Mouse (Mus musculus) lung, postnatal 0 days (tissue): ENCODE measurements at regions not wholly inside any gene's neighbourhood (a gene's known extent, or its start where the extent isn't known, plus 50 kb on each side); places are given as distances from the start of the nearest gene placed in this dataset.
"Not testable (repeated sequence)": the region's sequence is repeated elsewhere in the genome, so short reads cannot be mapped to it uniquely, and the experiment has no call there.

ENCODE experiments used
- ATAC-seq: fragments of 200-750 bp; cut with Nextera tagmentation; 2 replicates; pipeline ENCODE4 v1.8.0; 2017; ENCODE audit warnings: moderate library complexity
- DNase-seq: peaks from one replicate; pipeline ENCODE4 v3.0.0-alpha.2; 2016; ENCODE audit warnings: low spot score
- H3K27ac ChIP-seq: fragments of 300-500 bp; sonication (generic); 2 replicates; pipeline ENCODE4 v1.5.1; 2014; ENCODE audit warnings: antibody characterized with exemption, mild to moderate bottlenecking, low read length, mixed read lengths
- H3K27me3 ChIP-seq: fragments of 300-500 bp; sonication (generic); replicated peaks from 2 replicates; pipeline ENCODE4 v1.6.1; 2014; ENCODE audit warnings: low read length, mixed read lengths; ENCODE audit not compliant: insufficient read depth
- H3K36me3 ChIP-seq: fragments of 300-500 bp; sonication (generic); 2 replicates; pipeline ENCODE4 v1.6.1; 2014; ENCODE audit warnings: low read length, mixed read lengths; ENCODE audit not compliant: insufficient read depth
- H3K4me1 ChIP-seq: fragments of 300-500 bp; sonication (generic); 2 replicates; pipeline ENCODE4 v1.6.1; 2014; ENCODE audit warnings: antibody characterized with exemption, low read depth, low read length, mixed read lengths; ENCODE audit not compliant: insufficient read depth
- H3K4me2 ChIP-seq: fragments of 300-500 bp; sonication (generic); replicated peaks from 2 replicates; pipeline ENCODE4 v1.6.1; 2014; ENCODE audit warnings: low read depth, mild to moderate bottlenecking, low read length, moderate library complexity, mixed read lengths
- H3K4me3 ChIP-seq: fragments of 300-500 bp; sonication (generic); 2 replicates; pipeline ENCODE4 v1.5.1; 2014; ENCODE audit warnings: low read depth, low read length
- H3K9ac ChIP-seq: fragments of 300-500 bp; sonication (generic); replicated peaks from 2 replicates; pipeline ENCODE4 v1.6.1; 2014; ENCODE audit warnings: low read depth, mild to moderate bottlenecking
- H3K9me3 ChIP-seq: fragments of 300-500 bp; sonication (generic); 2 replicates; pipeline ENCODE4 v1.6.1; 2016; ENCODE audit warnings: low read length, mixed read lengths
- CTCF ChIP-seq: IDR thresholded peaks from 2 replicates; pipeline ENCODE4 v1.5.1; 2016; ENCODE audit warnings: antibody characterized with exemption, mild to moderate bottlenecking
- EP300 ChIP-seq: IDR thresholded peaks from 2 replicates; pipeline ENCODE4 v1.6.1; 2016; ENCODE audit warnings: antibody characterized with exemption, mild to moderate bottlenecking, control low read depth
- whole genome bisulfite sequencing: fragments of 180-500 bp; shearing (Covaris S2); extraction: QIAGEN DNeasy Blood & Tissue Kit; methylation state at CpG from one replicate; pipeline ENCODE4 v1.1.7; 2014; 5-methylcytosine and 5-hydroxymethylcytosine counted together

DNA sequence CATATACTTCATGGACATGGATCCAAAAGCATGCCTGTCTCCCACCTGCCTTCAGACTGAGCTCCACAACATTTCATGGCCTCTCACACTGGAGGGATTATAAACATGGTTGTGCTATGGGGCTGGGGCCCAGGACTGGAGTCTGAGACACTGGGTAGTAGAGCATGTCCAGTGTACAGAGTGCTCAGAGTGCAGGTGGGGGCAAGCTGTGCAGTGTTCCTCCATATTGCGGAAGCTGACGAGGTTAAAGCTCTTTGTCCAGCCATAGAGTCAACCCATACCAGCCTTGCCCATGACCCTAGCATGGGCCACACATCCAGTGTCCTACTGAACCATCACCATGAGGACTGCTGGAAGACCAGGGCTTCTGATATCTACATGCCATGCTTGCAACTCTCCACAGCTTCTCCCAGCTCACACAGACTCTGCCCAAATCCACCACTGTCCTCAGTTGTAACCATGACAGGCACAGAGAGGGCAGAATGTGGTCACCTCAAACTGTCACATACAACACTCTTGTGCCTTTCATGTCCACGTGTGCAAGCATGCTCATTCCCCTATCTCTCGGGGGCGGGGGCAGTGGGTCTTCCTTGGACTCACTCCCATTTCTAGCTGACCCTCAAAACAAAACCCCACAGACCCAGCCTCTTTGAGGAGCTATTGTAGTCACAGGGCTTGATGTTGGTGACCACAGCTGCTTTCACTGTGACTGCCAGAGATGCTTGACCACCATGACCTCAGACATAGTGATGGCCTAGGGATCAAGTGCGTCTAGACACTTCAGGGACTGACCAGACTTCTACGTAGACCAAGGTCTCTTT, 55.9 kb downstream of the Tmem121 start:
- Histone ChIP-seq H3K4me3 (no peak overlapping the region), H3K9ac (no peak overlapping the region), H3K4me1 (no peaks in the 10 kb centered on the region), H3K4me2 (no peak overlapping the region), H3K36me3 (no peaks in the 10 kb centered on the region), H3K9me3 (no peaks in the 10 kb centered on the region), H3K27ac (no peak overlapping the region), H3K27me3 (no peaks in the 10 kb centered on the region)
- 80% methylated on average over 7 of the region's 7 CpGs for WGBS
- no peak for TF ChIP-seq CTCF
- no peak for TF ChIP-seq EP300
- ATAC-seq (no peak), DNase-seq (no peak)

DNA sequence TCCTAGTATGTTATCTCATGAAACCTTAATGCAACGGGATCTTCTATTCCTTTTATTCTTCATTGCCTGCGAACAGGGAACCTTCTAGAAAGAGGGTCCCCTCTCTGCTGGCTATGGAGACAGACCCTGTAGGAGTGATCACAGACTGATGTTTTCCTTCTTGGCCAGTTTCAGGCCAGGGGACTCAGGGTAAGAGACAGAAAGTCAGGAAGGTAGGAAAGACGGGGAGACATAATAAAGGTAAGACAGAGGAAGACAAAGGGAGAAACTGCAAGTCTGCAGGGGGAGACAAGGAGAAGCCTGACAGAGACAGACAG, 56.4 kb downstream of the Tmem121 start:
- ATAC-seq, result no peak
- 71% methylated on average over 3 of the region's 3 CpGs for WGBS
- H3K27me3 ChIP-seq, result no peaks in the 10 kb centered on the region
- H3K4me3 ChIP-seq, result no peak overlapping the region
- H3K27ac ChIP-seq, result no peak overlapping the region
- no peak for DNase-seq
- no peaks in the 10 kb centered on the region for H3K4me1 ChIP-seq
- no peak overlapping the region for H3K4me2 ChIP-seq
- H3K9me3 ChIP-seq, result no peaks in the 10 kb centered on the region
- no peak for TF ChIP-seq CTCF
- no peak for TF ChIP-seq EP300
- H3K9ac ChIP-seq, result no peak overlapping the region
- no peaks in the 10 kb centered on the region for H3K36me3 ChIP-seq

DNA sequence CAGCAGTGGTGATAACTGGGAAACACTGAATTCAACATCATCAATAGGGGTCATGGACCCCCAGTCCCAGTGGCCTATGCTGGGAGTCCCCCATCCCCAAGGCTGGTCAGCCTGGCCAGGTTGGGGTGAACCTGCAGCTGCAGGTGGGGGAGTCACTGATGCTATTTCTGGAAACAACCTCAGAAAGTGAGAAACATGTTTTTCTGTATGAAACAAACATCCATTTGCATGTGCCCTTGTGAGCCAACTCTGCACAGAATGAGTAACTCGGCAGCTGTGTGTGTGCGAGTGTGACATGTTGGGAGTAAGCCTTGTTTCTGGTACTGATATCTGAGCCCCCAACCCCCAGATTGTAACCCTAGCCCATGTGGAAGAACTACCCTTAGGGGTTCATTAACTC, 59.0 kb downstream of the Tmem121 start:
- H3K4me1 ChIP-seq, result no peaks in the 10 kb centered on the region
- H3K27me3 ChIP-seq, result no peaks in the 10 kb centered on the region
- TF ChIP-seq EP300 (no peak), CTCF (no peak)
- H3K9ac ChIP-seq, result no peak overlapping the region
- no peak overlapping the region for H3K4me3 ChIP-seq
- H3K4me2 ChIP-seq, result no peak overlapping the region
- H3K27ac ChIP-seq, result no peak overlapping the region
- 80% methylated on average over 2 of the region's 2 CpGs for WGBS
- no peak for DNase-seq
- no peaks in the 10 kb centered on the region for H3K36me3 ChIP-seq
- no peaks in the 10 kb centered on the region for H3K9me3 ChIP-seq
- no peak for ATAC-seq

DNA sequence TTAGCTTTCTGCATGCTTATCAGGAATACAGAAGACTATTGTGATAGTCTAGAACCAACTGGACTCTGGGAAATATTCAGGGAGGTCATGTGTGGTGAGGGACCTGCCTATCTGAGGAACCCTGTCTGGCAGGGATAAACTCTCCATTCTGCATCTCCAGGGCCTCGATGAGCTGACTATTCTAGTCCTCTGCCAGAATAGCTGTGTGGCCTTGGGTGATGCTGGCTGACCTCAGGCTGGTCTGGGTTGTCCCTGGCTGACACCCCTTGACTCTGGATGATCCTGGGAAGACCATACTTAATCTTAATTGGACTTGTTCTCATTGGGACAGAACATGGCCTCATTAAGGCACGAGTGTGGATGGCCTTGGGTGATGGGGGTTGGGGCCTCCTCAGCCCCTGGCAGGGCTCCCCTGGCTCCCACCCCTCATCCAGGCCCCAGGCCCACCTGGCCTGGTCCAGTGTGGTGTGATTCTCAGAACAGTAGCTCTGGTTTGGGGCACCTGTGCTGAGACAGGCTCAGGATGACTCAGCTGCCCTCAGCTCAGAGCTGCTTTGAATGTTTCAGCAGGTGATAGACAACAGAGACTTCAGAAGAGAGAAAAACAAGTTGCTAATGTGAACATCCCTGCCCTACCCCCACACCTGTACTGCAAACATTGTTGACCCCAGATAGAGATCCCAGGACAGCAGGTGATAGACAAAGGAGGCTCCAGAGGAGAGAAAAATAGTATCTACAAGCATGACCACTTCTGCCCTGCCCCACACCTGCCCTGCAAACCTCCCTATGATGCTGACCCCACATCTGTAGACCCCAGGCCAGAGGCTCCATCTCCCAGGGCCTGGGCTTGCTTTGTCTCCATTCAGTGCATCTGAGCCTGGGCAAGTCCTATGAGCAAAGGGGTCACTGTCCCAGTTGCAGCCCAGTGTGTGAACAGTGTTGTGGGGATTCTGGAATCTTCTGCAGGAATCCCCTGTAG, 68.0 kb downstream of the Tmem121 start:
- H3K27ac ChIP-seq, H3K4me1 ChIP-seq, H3K9me3 ChIP-seq, DNase-seq, H3K36me3 ChIP-seq, H3K27me3 ChIP-seq, H3K9ac ChIP-seq, H3K4me3 ChIP-seq, H3K4me2 ChIP-seq, ATAC-seq: not testable (repeated sequence)
- WGBS, result 84% methylated on average over 2 of the region's 2 CpGs

DNA sequence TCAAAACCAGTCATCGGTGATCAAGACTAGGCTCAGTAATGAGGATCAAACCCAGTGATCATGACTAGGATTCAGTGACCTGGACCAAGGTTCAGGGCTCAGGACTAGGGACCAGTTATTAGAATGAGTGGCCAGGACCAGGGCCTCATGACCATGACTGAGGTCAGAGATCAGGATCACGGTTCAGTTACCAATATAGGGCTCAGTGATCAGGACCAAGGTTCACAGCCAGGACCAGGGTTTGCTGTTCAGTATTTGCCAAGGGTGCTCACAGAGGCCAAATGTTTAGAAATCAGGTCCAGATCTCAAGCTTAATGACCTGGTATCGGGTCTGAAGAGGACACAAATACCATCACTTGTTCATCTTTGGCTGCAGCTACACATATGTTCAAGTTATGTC, 69.6 kb downstream of the Tmem121 start:
- Histone ChIP-seq H3K27ac (no peak overlapping the region), H3K9ac (no peak overlapping the region), H3K27me3 (no peaks in the 10 kb centered on the region), H3K9me3 (no peaks in the 10 kb centered on the region), H3K4me3 (no peak overlapping the region), H3K4me1 (no peaks in the 10 kb centered on the region), H3K36me3 (no peaks in the 10 kb centered on the region), H3K4me2 (no peak overlapping the region)
- 87% methylated on average over 3 of the region's 3 CpGs for WGBS
- ATAC-seq, result no peak
- TF ChIP-seq EP300, result no peak
- TF ChIP-seq CTCF, result no peak
- no peak for DNase-seq

DNA sequence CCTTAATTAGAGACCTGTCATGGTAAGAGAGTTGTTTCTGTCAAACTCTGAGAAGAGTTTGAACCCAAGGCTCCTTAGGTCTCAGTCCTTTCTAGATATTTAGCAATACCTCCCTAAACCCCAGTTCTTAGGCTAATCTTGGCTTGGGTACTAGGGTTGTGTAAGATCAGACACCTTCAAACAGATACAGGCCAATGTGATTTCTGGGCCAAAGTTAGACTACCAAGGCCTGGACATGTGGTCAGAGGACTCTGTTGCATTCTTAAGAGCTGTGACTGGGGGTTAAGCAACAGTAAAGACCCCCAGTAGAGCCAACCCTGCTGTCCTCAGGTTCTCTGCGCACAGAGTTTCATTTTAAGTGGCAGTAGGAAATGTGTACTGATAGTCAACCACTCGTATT, 70.9 kb downstream of the Tmem121 start:
- no peak for ATAC-seq
- H3K9ac ChIP-seq, result no peak overlapping the region
- H3K36me3 ChIP-seq, result no peaks in the 10 kb centered on the region
- no peak for TF ChIP-seq CTCF
- TF ChIP-seq EP300, result no peak
- H3K27ac ChIP-seq, result no peak overlapping the region
- DNase-seq, result no peak
- H3K9me3 ChIP-seq, result no peaks in the 10 kb centered on the region
- H3K4me3 ChIP-seq, result no peak overlapping the region
- no peaks in the 10 kb centered on the region for H3K4me1 ChIP-seq
- no peaks in the 10 kb centered on the region for H3K27me3 ChIP-seq
- H3K4me2 ChIP-seq, result no peak overlapping the region
- 68% methylated on average over 2 of the region's 2 CpGs for WGBS
